Mouse (Mus musculus) ES-E14 (cell line): ENCODE data around the gene Fam241a. TPM values are rescaled to one million over a fixed set of nuclear protein-coding genes. Genes with fewer than 3 reads are reported as not detected.

Source experiments
- DNase-seq: peaks from one replicate; pipeline ENCODE4 v3.0.0-alpha.2; 2013; ENCODE audit warnings: low read depth, low spot score
- H3K27ac ChIP-seq: 2 replicates; pipeline ENCODE4 v1.5.1; 2012; ENCODE audit warnings: low read depth, mild to moderate bottlenecking, low read length, moderate library complexity, mixed read lengths; ENCODE audit not compliant: poor library complexity, insufficient read depth, severe bottlenecking
- H3K36me3 ChIP-seq: 2 replicates; pipeline ENCODE4 v1.6.1; 2012; ENCODE audit warnings: mild to moderate bottlenecking, low read length, moderate library complexity, mixed read lengths; ENCODE audit not compliant: control insufficient read depth, poor library complexity, insufficient read depth, severe bottlenecking
- H3K4me1 ChIP-seq, 2 experiments: fragments of 150-350 bp in 1 of 2; sonication (generic) in 1 of 2; 2 replicates each; pipeline ENCODE4 v1.6.1; 2012; ENCODE audit warnings: low read length in 2 of 2, mild to moderate bottlenecking in 1 of 2, mixed read lengths in 1 of 2; ENCODE audit not compliant: control insufficient read depth in 2 of 2, insufficient read depth in 2 of 2, poor library complexity in 1 of 2
- H3K4me3 ChIP-seq, 2 experiments: fragments of 150-350 bp in 1 of 2; sonication (generic) in 1 of 2; 2 replicates each; pipeline ENCODE4 v1.5.1; 2012; ENCODE audit warnings: low read length in 2 of 2, low read depth in 1 of 2, mild to moderate bottlenecking in 1 of 2, mixed read lengths in 1 of 2; ENCODE audit not compliant: insufficient read depth in 1 of 2, poor library complexity in 1 of 2, severe bottlenecking in 1 of 2
- H3K9ac ChIP-seq: 2 replicates; pipeline ENCODE4 v1.6.1; 2012; ENCODE audit warnings: low read depth, mild to moderate bottlenecking, low read length, mixed read lengths; ENCODE audit not compliant: poor library complexity, insufficient read depth, severe bottlenecking
- H3K9me3 ChIP-seq: fragments of 150-350 bp; sonication (generic); 2 replicates; pipeline ENCODE4 v1.6.1; 2012; ENCODE audit warnings: low read depth, mild to moderate bottlenecking, low read length; ENCODE audit not compliant: control insufficient read depth, insufficient read depth
- CHD2 ChIP-seq: IDR thresholded peaks from 2 replicates; pipeline ENCODE4 v1.6.1; 2014; ENCODE audit warnings: mild to moderate bottlenecking, low read depth, low read length, inconsistent platforms
- HCFC1 ChIP-seq: IDR thresholded peaks from 2 replicates; pipeline ENCODE4 v1.6.1; 2012; ENCODE audit warnings: low read length, inconsistent platforms, borderline replicate concordance; ENCODE audit not compliant: insufficient read depth
- MAFK ChIP-seq: IDR thresholded peaks from 2 replicates; pipeline ENCODE4 v1.6.1; 2014; ENCODE audit warnings: mild to moderate bottlenecking, low read depth, low read length, inconsistent platforms; ENCODE audit not compliant: insufficient read depth
- ZC3H11A ChIP-seq: IDR thresholded peaks from 2 replicates; pipeline ENCODE4 v1.6.1; 2012; ENCODE audit warnings: low read depth, mild to moderate bottlenecking, inconsistent platforms, low read length, borderline replicate concordance
- ZNF384 ChIP-seq: IDR thresholded peaks from 2 replicates; pipeline ENCODE4 v1.6.1; 2012; ENCODE audit warnings: low read depth, low read length, inconsistent platforms
- in situ Hi-C, 2 experiments: fragments of 600-800 bp; cut with MboI; formaldehyde crosslinking; loops; one replicate each; pipeline ENCODE4 v1.15.1; 2025; ENCODE audit warnings: low sequenced_read_pairs in 2 of 2, inconsistent platforms in 1 of 2; ENCODE audit not compliant: unreplicated experiment in 2 of 2
- total RNA-seq: library from RNA; depleted of rRNA; stranded (reverse); fragments of 300-350 nt; gene quantifications from 2 replicates; pipeline ENCODE4 v1.2.3, GENCODE M21; 2012; rRNA removed

Fam241a gene
- total RNA-seq, 1 experiment = 0.71 TPM

- Histone ChIP-seq H3K9ac (no peak overlapping the region), H3K9me3 (no peaks in the 10 kb centered on the region), H3K4me1 (no peaks in the 10 kb centered on the region), H3K27ac (no peak overlapping the region), H3K4me3 (no peak overlapping the region), H3K36me3 (peaks cover 3% of the 10 kb centered on the region; the same call in 1 of the 2 replicates)
- DNase-seq = no peak
- in situ Hi-C loops = no loop called here
- TF ChIP-seq ZC3H11A (no peak), ZNF384 (no peak), HCFC1 (no peak), CHD2 (no peak), MAFK (no peak)
Observed at GRCm38 (mm10) chr3:127826503-127826902, 69.6 kb downstream of the Fam241a start.

GRCm38 (mm10) chr3:127823886-127824863 lies 71.9 kb downstream of the Fam241a start:
- no peaks in the 10 kb centered on the region for H3K4me1 ChIP-seq
- no peaks in the 10 kb centered on the region for H3K9me3 ChIP-seq
- H3K36me3 ChIP-seq = peaks cover 4% of the 10 kb centered on the region; the same call in 1 of the 2 replicates
- DNase-seq = no peak
- no peak for TF ChIP-seq MAFK
- no peak for TF ChIP-seq HCFC1
- no peak for TF ChIP-seq CHD2
- no peak for TF ChIP-seq ZNF384
- no peak for TF ChIP-seq ZC3H11A
- no peak overlapping the region for H3K4me3 ChIP-seq
- H3K27ac ChIP-seq = no peak overlapping the region
- in situ Hi-C loops = no loop called here
- H3K9ac ChIP-seq = no peak overlapping the region

GRCm38 (mm10) chr3:127821209-127821608 lies 74.9 kb downstream of the Fam241a start:
- Histone ChIP-seq H3K4me3 (no peak overlapping the region), H3K27ac (no peak overlapping the region), H3K4me1 (no peaks in the 10 kb centered on the region), H3K9ac (no peak overlapping the region), H3K36me3 (peaks cover 8% of the 10 kb centered on the region; the same call in 1 of the 2 replicates), H3K9me3 (no peaks in the 10 kb centered on the region)
- TF ChIP-seq ZC3H11A (no peak), MAFK (no peak), CHD2 (no peak), ZNF384 (no peak), HCFC1 (no peak)
- no peak for DNase-seq
- in situ Hi-C loops = no loop called here

GRCm38 (mm10) chr3:127820400-127820799 lies 75.7 kb downstream of the Fam241a start:
- TF ChIP-seq ZC3H11A (no peak), HCFC1 (no peak), CHD2 (no peak), MAFK (no peak), ZNF384 (no peak)
- Histone ChIP-seq H3K9ac (no peak overlapping the region), H3K4me1 (no peaks in the 10 kb centered on the region), H3K36me3 (peaks cover 9% of the 10 kb centered on the region; the same call in 1 of the 2 replicates), H3K4me3 (no peak overlapping the region), H3K27ac (no peak overlapping the region), H3K9me3 (no peaks in the 10 kb centered on the region)
- no peak for DNase-seq
- in situ Hi-C loops = no loop called here

Other genes with a start within 250 kb of the Fam241a start
- 0.63 and 0.80 TPM in 2 replicates for gene Alpk1, start 115.8 kb downstream of the Fam241a start, total RNA-seq
- not detected in 2 replicates for gene Tifa, start 106.5 kb downstream of the Fam241a start, total RNA-seq
- gene Ap1ar, start 58.8 kb downstream of the Fam241a start, total RNA-seq = 34.4 and 48.1 TPM in 2 replicates